Mouse (Mus musculus): ENCODE measurements around the gene Fetub.

Fetub gene

DNA sequence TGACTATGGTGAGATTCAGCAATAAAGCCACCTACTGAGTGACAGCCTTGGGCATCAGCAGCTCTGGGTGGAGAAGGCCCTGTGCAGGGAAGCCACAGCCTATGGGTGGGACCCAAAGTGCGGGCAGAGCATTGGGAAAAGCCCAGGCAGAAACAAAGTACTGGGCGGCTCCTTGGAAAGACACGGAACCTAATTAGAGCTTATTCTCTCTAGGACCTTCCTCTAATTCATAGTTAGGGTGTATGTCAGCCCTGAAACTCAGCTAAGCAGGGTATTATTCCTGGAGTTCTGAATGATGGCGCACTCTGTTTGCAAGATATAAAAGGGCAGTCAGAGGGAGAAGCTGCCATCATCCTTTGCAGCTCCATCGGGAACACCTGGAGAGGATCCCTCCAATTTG lies at the start of gene Fetub:
TSS of gene Fetub (plus strand) at position 301 of the 400 bp plus-strand sequence.
- DNase-seq (ENCODE audit: low read depth, low spot score) = no peak

DNA sequence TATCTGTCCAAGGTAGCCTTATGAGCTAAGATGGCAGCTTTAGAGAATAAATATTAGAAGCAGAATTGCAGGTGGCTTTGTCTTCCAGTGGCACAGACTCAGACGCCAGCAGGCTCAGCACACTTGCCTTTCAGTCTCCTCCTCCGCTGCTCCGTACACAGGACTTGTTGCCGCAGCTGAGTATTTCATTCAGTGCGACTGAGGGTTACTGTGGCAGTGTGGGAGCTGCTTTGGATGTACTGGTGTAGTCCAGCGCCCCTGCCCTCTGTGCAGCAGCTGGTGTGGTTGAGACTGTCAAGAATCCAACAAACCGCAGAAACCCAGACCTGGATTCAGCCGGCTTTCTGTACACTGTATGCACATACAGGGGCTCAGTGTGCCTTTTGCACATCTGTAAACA lies 45.7 kb upstream of the Fetub start:
- DNase-seq (ENCODE audit: low read depth, low spot score) = no peak

DNA sequence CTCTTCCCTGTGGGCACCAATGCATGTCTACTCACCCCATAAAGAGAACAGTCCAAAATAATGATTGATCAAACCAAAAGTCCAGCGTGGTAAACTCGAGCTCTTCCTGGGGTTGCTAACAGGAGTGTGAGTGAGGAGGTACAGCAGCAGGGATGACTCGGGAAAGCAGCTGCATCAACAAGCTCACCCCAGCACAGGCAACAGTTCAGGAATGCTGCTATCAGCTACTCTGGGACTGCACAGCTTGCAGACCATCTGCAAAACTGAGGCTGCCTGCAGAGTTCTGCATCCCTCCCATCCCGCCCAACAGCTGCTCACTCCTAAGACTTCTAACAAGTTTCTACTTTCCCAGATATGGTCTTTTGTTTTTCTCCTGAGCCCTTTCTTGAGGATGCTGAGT lies 44.8 kb upstream of the Fetub start:
- no peak for DNase-seq (ENCODE audit: low read depth, low spot score)

DNA sequence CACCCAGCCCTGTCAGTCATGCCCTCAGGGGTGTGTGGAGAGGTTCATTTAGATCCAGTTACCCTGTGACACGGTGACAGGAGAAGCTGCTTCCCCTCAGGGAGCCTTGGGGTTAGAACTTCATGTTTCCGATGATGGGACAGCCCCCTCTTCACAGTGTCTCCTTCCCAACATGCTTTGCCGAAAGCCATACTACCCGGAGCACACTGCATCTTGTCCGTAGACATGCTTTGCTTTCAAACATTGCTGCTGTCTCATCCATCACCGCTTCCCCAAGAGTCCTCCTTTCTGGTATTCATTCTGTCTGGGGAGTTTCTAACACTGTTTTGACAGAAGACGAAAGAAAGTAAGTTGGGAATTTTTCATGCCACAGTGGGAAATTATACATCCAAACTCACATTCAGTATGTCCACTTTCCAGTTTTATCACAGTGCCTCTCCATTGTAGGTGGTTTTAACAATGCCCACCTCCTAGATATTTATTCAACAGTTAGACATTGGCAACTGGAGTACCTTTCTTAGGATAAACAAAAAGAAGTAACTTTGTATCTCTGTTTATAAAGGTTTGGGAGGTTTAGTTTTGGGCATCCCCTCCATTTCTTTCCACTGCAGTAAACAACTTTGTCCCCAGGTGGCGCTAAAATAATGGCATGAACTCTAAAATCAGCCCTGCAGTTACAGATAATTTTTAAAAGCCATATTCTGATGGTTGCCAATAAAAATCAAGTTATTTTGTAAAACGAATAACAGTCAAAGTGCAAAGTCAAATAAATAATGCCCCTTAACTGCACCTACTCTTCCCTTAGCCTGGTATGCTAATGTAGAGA lies 41.7 kb upstream of the Fetub start:
- no peak for DNase-seq (ENCODE audit: low read depth, low spot score)

DNA sequence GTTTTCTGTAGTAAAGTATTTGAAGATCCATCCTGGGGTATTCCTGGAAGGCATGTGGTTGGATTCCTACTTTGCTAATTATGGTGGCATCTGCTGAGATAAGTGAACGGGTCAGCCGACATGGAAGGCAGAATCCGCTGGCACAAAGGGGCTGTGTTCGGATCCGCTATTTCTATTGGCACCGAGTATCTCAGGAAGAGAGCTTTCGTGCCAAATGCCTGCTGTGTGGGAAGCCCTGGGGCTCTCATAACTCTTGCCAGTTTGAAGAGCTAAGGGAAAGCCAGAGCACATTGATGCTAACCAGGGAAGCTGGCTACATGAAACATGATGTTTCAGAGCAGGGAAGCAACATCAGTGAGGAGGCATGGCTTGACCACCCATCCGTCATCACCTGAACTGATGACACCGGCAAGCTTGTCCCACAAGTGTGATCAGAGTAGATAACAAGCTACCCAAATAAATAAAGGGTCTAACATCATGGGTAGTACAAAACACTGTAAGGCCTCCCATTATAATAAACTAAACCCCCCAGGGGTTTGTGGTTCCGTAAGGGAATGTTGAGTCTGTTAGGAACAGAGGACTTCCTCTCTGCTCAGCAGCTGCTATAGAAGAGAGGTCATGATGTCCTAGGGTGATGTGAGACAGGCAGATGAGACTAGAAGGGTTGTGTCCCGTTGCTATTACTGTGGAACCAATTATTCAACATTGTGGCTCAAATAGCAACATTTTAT lies 40.3 kb upstream of the Fetub start:
- DNase-seq (ENCODE audit: low read depth, low spot score) = no peak

DNA sequence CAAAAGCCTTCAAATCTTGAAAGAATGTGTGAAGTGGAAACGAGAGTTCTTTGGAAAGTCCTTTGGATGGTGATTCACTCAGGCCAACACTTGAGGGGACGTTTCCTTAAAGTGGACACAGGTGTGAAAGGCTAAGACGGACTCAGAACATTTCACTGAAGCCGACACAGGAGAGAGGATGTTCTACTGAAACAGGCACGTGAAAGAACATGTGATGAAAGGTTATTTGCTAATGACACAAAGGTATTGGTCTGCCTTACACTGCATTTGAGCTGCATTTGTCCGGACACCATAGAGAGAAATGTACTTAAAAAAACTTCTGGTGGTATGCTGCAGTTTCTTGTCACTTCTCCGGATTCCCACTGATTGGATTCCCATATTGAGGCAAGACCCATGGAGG lies 39.4 kb upstream of the Fetub start:
- DNase-seq (ENCODE audit: low read depth, low spot score) = no peak

DNA sequence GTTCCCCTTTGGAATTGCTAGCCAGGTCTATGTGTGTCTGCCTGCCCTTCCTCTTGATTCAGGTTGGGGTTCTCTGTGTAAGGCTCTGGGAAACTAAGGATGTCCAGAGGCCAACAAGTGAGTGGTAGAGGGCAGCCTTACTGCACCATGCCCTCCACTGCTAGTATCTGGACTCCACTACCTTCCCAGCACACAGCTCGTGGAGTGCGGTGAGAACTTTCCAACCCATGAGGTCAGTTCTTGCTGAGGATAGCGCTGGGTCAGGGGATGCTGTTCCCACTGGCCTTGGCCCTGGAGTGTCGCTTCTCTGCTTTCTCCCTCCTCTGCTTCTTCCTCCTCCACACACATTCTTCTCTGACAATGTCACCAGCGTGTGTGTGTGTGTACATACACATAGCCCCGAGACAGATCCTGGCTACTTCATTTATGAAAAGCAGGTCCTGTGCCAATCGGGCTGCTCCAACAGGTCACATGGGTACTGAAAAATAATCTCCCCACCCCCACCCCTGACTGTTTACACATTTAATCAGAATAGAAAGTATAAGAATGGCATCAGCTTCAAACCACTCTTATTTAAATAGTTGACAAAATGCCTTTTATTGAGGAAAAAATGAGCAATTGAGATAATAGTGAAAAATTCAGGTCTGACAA lies 38.1 kb upstream of the Fetub start:
- no peak for DNase-seq (ENCODE audit: low read depth, low spot score)

DNA sequence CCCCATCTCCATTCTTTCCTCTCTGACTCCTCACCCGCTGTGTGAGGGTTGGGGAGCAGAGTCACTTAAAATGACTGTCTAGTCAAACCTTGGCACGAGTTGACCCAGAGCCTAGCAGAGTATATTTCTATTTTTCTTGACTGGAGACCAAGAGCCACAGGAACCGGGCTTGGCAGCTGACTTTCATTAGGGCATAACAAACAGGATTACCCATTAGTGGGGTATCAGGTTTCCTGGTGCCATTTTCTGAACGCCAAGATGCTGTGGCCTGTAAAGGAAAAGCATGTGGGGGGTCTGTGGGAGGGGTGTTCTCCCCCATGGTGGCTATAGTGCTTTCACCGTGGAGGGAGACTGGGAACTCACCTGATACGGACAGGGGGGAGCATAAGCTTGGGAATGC lies 37.2 kb upstream of the Fetub start:
- no peak for DNase-seq (ENCODE audit: low read depth, low spot score)

DNA sequence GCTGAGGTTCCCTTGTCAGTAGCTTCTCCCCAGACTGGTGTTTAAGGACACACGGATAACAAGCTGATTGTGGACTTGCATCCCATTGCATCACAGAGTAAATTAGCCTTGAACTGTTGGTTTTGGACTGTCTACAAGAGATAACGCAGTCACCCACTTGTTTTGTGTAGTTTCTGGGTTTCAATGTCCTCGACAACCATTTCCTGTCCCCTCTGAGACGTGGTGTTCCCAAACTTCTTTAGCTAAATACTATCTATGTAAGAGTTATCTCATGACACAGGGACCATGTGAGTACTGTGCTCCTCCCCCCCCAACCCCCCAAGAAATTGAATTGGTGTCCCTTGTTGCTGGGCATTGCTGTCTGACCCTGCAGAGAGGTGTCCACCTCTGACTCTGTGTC lies 36.6 kb upstream of the Fetub start:
- DNase-seq (ENCODE audit: low read depth, low spot score) = no peak

DNA sequence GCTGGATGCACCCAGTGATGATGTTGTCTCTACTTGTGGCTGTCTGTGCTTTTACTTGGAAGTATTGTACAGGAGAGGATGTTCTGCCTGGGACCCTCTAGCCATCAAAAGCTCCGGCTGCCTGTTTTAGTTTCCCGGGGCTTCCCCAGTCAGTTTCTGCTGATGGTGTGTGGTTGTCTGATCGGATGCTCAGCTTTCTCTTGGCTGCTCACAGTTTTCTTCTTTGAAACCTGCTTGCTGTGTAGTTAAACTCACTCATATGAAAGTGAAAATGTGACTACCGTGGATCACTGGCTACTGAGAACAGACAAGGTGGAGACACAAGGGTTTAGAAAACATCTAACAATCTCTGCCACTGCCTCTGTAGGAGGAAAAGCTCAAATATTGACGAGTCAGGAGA lies 34.7 kb upstream of the Fetub start:
- DNase-seq (ENCODE audit: low read depth, low spot score) = no peak

DNA sequence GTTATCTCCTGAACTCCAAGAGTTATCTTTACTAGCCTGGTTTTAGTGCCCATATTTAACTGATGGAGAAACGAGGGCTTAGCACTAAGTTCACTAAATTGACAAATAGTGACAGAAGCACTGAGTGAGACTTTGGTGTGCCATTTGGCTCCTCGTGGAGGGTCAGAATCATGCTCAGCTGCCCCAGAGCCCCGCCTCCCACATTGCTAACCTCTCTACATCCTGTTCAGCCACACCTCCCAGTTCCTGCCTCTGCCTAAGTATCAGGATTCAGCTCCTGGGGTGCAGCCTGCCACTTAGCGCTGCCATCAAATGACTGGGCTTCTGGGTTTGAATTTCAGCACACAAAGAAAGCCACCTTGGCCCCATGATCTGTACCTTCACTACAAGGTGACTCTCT lies 32.8 kb upstream of the Fetub start:
- DNase-seq (ENCODE audit: low read depth, low spot score) = no peak

DNA sequence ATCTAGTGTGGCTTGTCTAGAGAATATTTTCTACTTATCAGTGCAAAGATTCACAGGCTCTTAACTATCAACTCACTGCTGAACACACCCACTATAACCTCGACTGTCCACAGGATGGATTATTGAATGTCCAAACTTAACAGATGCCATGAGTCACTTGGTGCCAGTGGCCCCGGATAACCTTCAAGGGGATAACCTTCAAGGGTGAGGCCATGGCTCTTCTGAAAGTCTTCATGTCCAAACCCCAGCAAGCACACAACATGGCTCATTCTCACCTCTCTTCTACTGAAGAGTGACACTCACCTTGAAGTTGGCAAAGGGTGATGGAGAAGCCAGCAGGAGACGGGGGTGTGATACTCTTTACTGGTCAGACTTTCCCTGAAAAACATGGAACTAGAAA lies 31.4 kb upstream of the Fetub start:
- DNase-seq (ENCODE audit: low read depth, low spot score) = no peak

DNA sequence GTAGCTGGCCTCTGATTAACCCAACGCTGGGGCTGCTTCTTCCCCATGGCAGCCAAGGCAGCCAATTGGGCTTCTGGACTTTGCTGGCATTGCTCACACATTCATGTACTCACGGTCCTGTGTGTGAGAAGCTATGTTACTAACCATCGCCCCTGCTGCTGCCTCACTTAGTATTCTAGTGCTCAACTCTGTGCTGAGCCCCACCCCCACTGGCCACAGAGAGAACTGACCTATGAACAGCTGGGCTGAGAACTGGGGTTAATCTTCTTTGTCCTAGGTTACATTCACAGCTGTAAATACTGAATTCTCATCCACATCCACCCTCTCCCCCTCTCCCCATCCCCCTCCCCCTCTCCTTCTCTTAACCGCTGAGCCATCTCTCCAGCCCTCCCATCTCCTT lies 29.3 kb upstream of the Fetub start:
- DNase-seq (ENCODE audit: low read depth, low spot score) = no peak

DNA sequence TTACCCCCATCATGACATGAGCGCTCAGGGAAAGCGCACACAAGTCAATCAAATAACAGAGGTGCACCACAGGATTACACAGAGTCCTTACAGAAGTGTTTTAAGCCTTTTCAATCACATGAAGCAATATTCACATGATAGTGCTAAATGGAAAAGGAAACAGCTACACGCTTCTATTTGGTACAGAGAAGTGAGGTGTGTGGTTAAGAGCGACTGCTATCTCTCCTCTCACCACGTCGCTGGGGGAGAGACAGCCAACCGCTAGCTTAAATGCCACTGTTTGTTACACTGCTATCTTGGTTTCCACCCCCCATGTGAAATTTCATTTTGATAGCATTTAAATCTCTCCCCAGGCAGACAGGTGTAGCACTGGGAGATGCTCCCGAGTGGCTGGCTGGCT lies 28.4 kb upstream of the Fetub start:
- DNase-seq (ENCODE audit: low read depth, low spot score) = no peak

DNA sequence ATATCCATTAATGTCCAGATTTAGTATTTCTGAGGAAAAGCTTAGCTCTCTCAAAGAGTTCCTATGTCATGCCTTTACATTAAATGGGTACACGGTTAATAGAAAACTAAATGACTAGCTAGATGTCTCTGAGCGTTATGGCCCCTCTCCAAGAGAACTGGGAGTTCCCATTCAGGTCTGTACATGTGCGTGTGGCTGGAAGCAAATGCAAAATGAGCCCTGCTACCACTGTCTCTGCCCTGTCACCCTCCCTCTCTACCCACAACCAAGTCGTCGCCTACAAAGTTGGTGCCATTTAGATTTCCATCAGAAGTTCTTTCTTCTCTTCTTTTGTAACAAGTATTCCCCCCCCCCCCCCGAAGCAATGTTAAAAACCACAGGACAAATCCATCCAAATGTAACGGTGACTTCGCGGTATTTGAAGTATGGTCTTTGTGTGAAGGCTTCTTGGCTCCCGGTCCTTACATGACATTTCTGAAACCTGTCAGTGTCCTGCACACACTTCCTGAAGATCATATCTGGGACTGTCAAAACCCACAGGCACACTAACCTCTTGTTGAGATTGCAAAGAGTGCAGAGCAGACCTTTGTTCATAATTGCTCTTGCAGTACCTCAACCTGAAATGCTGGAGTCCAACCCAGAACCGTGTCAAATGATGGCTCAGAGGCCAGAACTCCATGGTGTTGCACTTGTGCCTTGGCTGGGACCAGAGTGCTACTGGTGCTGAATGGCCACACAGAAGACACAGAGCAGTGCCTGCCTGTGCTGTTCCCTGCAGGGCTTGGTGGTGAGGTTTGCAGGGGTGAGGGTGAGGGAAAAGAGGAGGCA lies 27.2 kb upstream of the Fetub start, which contains the start of gene Ahsg:
TSS of gene Ahsg (plus strand) at position 595 of the 828 bp plus-strand sequence.
- DNase-seq (ENCODE audit: low read depth, low spot score) = no peak

DNA sequence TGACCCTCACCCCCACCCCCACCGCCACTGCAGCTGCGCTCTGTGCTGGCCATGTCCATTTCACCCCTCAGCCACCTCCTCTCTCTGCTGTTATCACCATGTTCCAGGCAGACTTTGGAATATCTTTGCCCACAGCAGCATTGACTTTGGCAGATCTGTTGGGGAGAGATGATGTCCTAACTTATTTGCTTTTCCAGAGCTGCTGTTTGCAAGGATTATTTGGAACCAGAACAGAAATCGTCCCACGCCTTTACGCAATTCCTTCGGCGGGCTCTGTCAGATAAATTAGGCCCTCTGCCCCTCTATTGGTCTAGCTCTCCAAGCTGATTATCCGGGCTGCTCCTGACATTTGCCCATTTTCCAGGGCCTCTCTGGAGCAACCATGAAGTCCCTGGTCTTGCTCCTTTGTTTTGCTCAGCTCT lies 26.4 kb upstream of the Fetub start:
- no peak for DNase-seq (ENCODE audit: low read depth, low spot score)

DNA sequence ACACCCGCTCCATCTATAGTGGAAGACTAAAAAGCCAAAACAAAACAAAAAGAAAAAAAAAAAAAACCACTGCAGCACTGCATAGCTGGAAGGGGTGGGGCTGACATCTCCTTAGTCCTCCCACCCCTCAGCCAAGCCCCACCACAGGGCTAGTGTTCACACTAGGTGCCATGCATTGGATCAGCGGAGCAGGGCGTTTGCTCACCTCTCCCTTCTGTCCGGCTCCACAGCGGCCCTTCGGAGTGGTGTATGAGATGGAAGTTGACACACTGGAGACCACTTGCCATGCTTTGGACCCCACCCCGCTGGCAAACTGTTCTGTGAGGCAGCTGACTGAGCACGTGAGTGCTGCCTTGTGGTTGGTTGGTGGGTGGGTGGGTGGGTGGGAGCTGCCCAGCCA lies 24.0 kb upstream of the Fetub start:
- no peak for DNase-seq (ENCODE audit: low read depth, low spot score)

DNA sequence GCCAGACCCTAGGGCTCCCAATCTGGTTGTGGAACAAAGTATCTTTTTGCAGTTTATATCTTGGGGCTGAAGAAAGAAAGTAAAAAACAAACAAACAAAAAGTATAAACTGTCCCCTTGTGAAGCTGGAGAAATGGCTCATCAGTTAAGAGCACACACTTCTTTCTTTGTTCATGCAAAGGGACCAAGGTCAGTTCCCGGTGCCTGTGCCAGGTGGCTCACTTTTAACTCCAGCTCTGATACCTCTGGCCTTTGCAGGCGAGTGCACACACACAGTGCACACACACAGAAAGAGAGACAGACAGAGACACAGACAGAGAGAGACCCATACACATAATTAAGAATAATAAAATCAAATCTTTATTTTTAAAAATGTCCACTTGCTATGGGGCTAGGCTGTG lies 21.5 kb upstream of the Fetub start:
- DNase-seq (ENCODE audit: low read depth, low spot score) = no peak

DNA sequence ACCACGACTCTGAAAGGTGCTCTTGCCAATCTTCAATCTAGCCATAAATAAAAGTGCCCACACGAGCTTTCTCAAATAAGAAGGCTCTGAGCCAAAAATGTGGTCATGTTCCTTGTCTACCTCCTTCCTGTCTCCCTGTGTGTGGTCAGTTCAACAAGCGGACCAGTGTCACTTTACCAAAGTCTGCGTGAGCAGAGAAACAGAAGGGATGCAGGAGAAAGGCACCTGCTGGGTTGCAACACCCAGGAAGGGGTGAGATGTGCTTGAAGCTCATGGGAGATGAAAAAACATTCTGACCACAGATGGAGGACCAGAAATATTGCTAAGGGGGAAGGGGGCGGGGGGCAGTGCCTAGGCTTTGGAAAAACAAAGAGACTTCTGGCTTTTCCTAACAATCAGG lies 18.8 kb upstream of the Fetub start:
- DNase-seq (ENCODE audit: low read depth, low spot score) = no peak

DNA sequence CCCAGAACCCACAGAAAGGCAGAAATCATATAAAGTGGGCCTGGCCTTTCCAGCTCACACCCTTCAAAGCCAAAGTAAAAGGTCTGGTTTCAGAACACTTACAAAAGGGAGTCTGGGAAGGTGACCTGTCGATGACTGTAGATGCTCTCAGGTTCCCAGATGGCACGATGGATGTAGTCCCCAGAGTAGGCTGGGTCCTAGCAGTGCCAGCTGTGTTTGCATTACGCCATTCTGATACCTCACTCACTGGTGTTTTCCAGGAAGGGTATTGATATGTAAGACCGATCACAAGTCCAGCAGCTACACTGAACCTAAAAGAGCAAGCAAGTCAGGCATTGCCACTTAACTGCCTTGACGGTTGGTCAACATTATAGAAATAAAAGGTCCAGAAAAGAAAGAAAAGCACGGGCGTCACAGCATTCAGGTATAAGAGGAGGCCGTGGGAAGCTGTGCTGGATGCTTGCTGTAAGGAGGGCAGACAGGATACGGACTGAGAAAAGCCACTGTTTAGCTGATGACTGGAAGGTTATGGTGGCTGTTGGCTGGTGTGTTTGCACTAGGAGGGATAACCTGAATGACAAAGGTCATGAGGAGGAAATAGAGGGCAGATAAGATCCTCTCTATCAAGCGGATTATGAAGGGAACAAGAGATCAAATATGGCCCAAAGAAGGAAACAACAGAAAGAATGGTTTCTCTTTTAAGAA lies 18.1 kb upstream of the Fetub start:
- DNase-seq (ENCODE audit: low read depth, low spot score) = no peak

DNA sequence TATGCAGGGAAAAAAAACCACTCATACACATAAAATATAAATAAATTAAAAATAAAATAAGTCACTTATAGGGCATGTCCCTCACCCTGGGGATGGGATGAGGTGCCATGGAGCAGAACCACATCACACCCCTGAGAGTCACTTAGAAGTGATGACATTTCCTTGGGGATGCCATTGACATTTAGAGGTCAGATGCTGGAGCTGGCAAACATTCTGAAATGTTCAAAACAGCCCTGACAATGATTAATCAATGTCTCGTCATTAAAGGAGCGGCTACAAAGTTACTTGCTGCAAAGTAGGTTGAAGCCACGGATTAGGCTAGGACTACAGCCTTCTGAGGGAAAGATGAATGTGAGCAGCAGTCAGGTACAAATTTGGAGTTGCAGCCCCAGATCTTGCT lies 16.8 kb upstream of the Fetub start:
- DNase-seq (ENCODE audit: low read depth, low spot score) = no peak

Measured in mesoderm, embryonic 11.5 days (tissue).